Mouse (Mus musculus) megakaryocyte progenitor cell, adult 5-6 weeks (primary cell): ENCODE measurements at regions not wholly inside any gene's neighbourhood (a gene's known extent, or its start where the extent isn't known, plus 50 kb on each side); places are given as distances from the start of the nearest gene placed in this dataset.
A peak's percentile ranks its signal among the peaks of the same experiment; 100 is the strongest.

ENCODE experiments used
- ATAC-seq: replicated peaks from 2 replicates; pipeline ENCODE4 v1.8.0; 2016; ENCODE audit warnings: mild to moderate bottlenecking, moderate TSS enrichment, inconsistent platforms; ENCODE audit not compliant: poor library complexity

GRCm38 (mm10) chr8:26836552-26836951, 140.6 kb upstream of the Zfp703 start:
- no peak for ATAC-seq

GRCm38 (mm10) chr8:26840286-26840685, 136.8 kb upstream of the Zfp703 start:
- ATAC-seq: no peak

GRCm38 (mm10) chr8:26840745-26841680, 136.1 kb upstream of the Zfp703 start:
- no peak for ATAC-seq

GRCm38 (mm10) chr8:26843714-26844113, 133.4 kb upstream of the Zfp703 start:
- no peak for ATAC-seq

GRCm38 (mm10) chr8:26844132-26844808, 132.9 kb upstream of the Zfp703 start:
- peak; percentile 33; the same call in 1 of the 2 replicates for ATAC-seq

- no peak for ATAC-seq
These were observed 132.3 kb upstream of the Zfp703 start for GRCm38 (mm10) chr8:26844809-26845143.

GRCm38 (mm10) chr8:26845481-26846194, 131.5 kb upstream of the Zfp703 start:
- ATAC-seq: no peak

- peak; percentile 27 for ATAC-seq
These were observed 130.1 kb upstream of the Zfp703 start for GRCm38 (mm10) chr8:26847009-26847408.

GRCm38 (mm10) chr8:26848098-26848772, 128.9 kb upstream of the Zfp703 start:
- ATAC-seq: no peak

GRCm38 (mm10) chr8:26848955-26849684, 128.0 kb upstream of the Zfp703 start:
- no peak for ATAC-seq

GRCm38 (mm10) chr8:26851871-26852800, 125.0 kb upstream of the Zfp703 start:
- no peak for ATAC-seq

GRCm38 (mm10) chr8:26852921-26853320, 124.2 kb upstream of the Zfp703 start:
- no peak for ATAC-seq

GRCm38 (mm10) chr8:26854557-26855238, 122.4 kb upstream of the Zfp703 start:
- ATAC-seq: no peak

GRCm38 (mm10) chr8:26855256-26855655, 121.9 kb upstream of the Zfp703 start:
- ATAC-seq: peak; percentile 58

- no peak for ATAC-seq
These were observed 112.6 kb upstream of the Zfp703 start for GRCm38 (mm10) chr8:26864571-26864970.

GRCm38 (mm10) chr8:26864971-26865370, 112.2 kb upstream of the Zfp703 start:
- ATAC-seq: no peak

GRCm38 (mm10) chr8:26868101-26868848, 108.8 kb upstream of the Zfp703 start:
- ATAC-seq: no peak

GRCm38 (mm10) chr8:26868849-26869110, 108.3 kb upstream of the Zfp703 start:
- ATAC-seq: no peak
